Mouse (Mus musculus) limb, embryonic 14.5 days (tissue): ENCODE measurements around the gene Sp140. TPM values are rescaled to one million over a fixed set of nuclear protein-coding genes. Genes with fewer than 3 reads are reported as not detected.
"Not testable (repeated sequence)": the region's sequence is repeated elsewhere in the genome, so short reads cannot be mapped to it uniquely, and the experiment has no call there.

ENCODE experiments used
- ATAC-seq: fragments of 200-750 bp; cut with Nextera tagmentation; 2 replicates; pipeline ENCODE4 v1.8.0; 2017; ENCODE audit warnings: low read depth, moderate number of reproducible peaks, moderate TSS enrichment; ENCODE audit not compliant: low FRiP score
- DNase-seq: peaks from one replicate; pipeline ENCODE4 v3.0.0-alpha.2; 2015; ENCODE audit warnings: low spot score
- H3K27ac ChIP-seq: fragments of 300-500 bp; sonication (generic); replicated peaks from 2 replicates; pipeline ENCODE4 v1.5.1; 2014; ENCODE audit warnings: low read depth, mild to moderate bottlenecking, low read length, moderate library complexity, mixed read lengths
- H3K27me3 ChIP-seq: fragments of 300-500 bp; sonication (generic); 2 replicates; pipeline ENCODE4 v1.6.1; 2014; ENCODE audit warnings: low read length, mixed read lengths; ENCODE audit not compliant: control insufficient read depth, insufficient read depth
- H3K36me3 ChIP-seq: fragments of 300-500 bp; sonication (generic); 2 replicates; pipeline ENCODE4 v1.6.1; 2014; ENCODE audit warnings: mild to moderate bottlenecking, low read length, moderate library complexity, mixed read lengths; ENCODE audit not compliant: control insufficient read depth, insufficient read depth
- H3K4me1 ChIP-seq: fragments of 300-500 bp; sonication (generic); 2 replicates; pipeline ENCODE4 v1.6.1; 2014; ENCODE audit warnings: antibody characterized with exemption, low read length, mixed read lengths; ENCODE audit not compliant: control insufficient read depth, insufficient read depth
- H3K4me2 ChIP-seq: fragments of 300-500 bp; sonication (generic); replicated peaks from 2 replicates; pipeline ENCODE4 v1.6.1; 2014; ENCODE audit warnings: low read depth, mild to moderate bottlenecking, low read length, moderate library complexity; ENCODE audit not compliant: severe bottlenecking
- H3K4me3 ChIP-seq: fragments of 300-500 bp; sonication (generic); replicated peaks from 2 replicates; pipeline ENCODE4 v1.5.1; 2014; ENCODE audit warnings: low read length
- H3K9ac ChIP-seq: fragments of 300-500 bp; sonication (generic); 2 replicates; pipeline ENCODE4 v1.6.1; 2014; ENCODE audit warnings: mild to moderate bottlenecking, low read depth, low read length, moderate library complexity; ENCODE audit not compliant: severe bottlenecking
- H3K9me3 ChIP-seq: fragments of 300-500 bp; sonication (generic); 2 replicates; pipeline ENCODE4 v1.6.1; 2016; ENCODE audit warnings: low read length; ENCODE audit not compliant: control insufficient read depth
- WGBS: fragments of 180-500 bp; shearing (Covaris S2); extraction: QIAGEN DNeasy Blood & Tissue Kit; methylation state at CpG from one replicate; pipeline ENCODE4 v1.1.7; 2014; 5-methylcytosine and 5-hydroxymethylcytosine counted together
- polyA plus RNA-seq, 2 experiments: library from polyadenylated mRNA; depleted of rRNA in 1 of 2; stranded (reverse) in 1 of 2; unstranded in 1 of 2; fragments of >200 nt; fragmentation: Nextera tagmentation in 1 of 2; extraction: Ambion mirVana in 1 of 2; gene quantifications; 2 replicates each; pipeline versions ENCODE4 v1.2.1 to v1.2.3; 2012 to 2014

Sp140 gene
- polyA plus RNA-seq (2012; rRNA removed), result 0.91 and 0.94 TPM in 2 replicates
- 1.4 and 1.6 TPM in 2 replicates for polyA plus RNA-seq (2014; fragmentation: Nextera tagmentation; extraction: Ambion mirVana)

DNA sequence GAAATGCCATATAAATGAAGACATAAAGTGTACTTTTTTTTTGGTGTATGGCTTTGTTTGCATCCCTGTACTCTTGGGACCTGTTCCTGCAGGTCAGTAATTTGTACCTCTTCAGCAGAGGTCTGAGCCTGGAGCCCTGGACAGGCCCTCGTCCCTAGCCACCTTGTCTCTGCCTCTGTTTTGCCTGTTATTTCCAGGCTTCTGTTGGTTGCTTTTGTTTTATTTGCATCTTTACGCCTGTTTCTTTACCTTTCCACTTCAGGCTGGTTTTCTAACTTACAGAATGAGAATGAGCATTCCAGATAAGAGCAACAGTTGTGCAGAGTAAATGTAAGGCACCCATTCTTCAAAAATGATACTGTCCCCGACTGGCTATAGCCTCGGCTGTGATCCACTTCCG lies at the start of gene Sp140:
Sp140 (plus strand) TSS at position 301 of the 400 bp plus-strand sequence.
- not testable (repeated sequence) for ATAC-seq, H3K27me3 ChIP-seq, H3K9ac ChIP-seq, H3K36me3 ChIP-seq, DNase-seq, H3K4me3 ChIP-seq, H3K4me1 ChIP-seq, H3K4me2 ChIP-seq, H3K9me3 ChIP-seq, H3K27ac ChIP-seq
- WGBS, result no CpG with 5 or more reads among the region's 5 CpGs

DNA sequence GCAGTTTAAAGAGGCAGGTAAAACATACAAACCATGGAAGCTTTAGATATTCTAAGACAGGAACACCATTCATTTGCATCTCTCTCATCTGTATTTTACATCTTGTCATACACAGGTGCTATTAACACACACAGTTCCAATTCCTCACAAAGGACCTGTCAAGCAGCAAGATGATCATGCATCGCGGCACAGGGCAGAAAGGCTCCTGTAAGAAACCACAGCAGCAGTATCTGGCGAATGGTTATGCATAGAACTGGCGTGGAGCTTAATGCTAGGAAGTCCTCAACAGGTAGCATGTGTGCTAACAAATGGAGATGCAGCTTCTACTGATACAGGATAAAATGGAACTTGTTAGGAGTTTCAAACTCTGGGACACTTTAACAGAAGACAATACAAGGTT lies 44.9 kb upstream of the Sp140 start:
- not testable (repeated sequence) for H3K4me1 ChIP-seq, H3K27me3 ChIP-seq, DNase-seq, H3K4me3 ChIP-seq, H3K27ac ChIP-seq, ATAC-seq, H3K4me2 ChIP-seq, H3K36me3 ChIP-seq, H3K9me3 ChIP-seq, H3K9ac ChIP-seq
- WGBS, result 79% methylated on average over 4 of the region's 4 CpGs

GRCm38 (mm10) chr1:85573554-85573953 lies 26.6 kb upstream of the Sp140 start:
- H3K9ac ChIP-seq, ATAC-seq, H3K4me3 ChIP-seq, H3K27me3 ChIP-seq, DNase-seq, H3K4me1 ChIP-seq, H3K36me3 ChIP-seq, H3K4me2 ChIP-seq, H3K9me3 ChIP-seq, H3K27ac ChIP-seq: not testable (repeated sequence)
- WGBS, result 72% methylated on average over 4 of the region's 4 CpGs

DNA sequence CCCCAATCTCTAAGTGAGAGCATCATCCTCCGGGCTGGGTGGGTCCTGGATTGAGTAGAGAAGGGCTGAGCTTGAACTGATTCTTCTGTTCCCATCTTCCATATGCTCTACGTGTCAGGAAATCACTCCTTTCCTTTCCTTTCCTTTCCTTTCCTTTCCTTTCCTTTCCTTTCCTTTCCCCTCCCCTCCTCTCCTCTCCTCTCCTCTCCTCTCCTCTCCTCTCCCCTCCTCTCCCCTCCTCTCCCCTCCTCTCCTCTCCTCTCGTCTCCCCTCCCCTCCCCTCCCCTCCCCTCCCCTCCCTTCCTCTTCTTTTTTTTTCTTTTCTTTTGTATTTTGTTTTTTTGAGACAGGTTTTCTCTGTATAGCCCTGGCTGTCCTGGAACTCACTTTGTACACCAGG lies 24.8 kb upstream of the Sp140 start, which contains the start of gene G530012D18Rik:
G530012D18Rik (plus strand) TSS at position 301 of the 400 bp plus-strand sequence.
- 67% methylated on average over 2 of the region's 3 CpGs for WGBS
- H3K4me3 ChIP-seq, H3K4me2 ChIP-seq, H3K27ac ChIP-seq, ATAC-seq, H3K9me3 ChIP-seq, H3K4me1 ChIP-seq, H3K36me3 ChIP-seq, DNase-seq, H3K27me3 ChIP-seq, H3K9ac ChIP-seq: not testable (repeated sequence)

GRCm38 (mm10) chr1:85578372-85579010 lies 21.7 kb upstream of the Sp140 start:
- DNase-seq, H3K4me1 ChIP-seq, H3K9me3 ChIP-seq, H3K4me2 ChIP-seq, H3K9ac ChIP-seq, H3K27me3 ChIP-seq, ATAC-seq, H3K4me3 ChIP-seq, H3K27ac ChIP-seq, H3K36me3 ChIP-seq: not testable (repeated sequence)
- 66% methylated on average over 2 of the region's 3 CpGs for WGBS

DNA sequence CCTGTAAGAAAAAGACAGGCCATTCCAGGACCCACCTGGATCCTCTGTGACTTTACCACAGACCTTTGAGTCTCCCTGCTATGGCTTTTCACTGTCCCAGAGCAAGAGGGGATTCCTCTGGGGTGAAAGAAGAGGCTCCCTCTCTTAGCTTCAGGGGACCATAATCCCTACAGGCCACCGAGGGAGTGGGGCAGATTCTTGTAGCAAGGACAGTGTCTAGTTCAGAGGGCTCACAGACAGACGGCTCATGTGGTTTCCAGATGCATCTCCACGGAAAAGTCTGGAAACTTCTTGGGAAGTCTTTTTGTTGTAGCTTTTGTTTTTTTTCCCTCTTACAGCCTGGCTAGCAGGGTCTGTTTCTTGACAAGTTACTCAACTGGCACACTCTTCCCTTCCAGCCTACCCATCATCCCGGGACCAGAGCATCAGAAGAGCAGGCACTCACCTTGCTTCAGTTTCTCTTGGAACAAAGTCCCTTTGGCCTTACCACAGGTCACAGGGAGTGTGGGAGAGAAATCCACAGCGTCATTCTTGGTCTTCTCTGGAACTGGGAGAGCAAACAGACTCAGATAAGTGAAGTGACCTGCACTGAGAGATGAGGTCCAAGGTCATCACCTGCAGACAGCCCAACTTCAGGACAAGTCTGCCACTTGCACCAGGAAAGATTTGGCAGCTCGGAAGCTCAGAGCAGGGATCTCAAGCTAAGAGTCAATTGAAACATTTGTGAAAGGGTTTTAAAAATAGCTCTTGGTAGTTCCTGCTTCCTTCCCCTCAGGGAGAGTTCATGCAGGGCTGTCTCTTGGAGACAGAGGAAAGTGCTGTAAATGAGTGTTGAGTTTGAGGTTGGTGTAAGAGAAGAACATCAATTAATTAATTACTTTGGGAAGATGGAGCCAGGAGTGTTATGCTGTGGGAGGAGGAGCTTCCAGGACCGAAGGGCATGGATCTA lies 20.7 kb upstream of the Sp140 start:
- not testable (repeated sequence) for H3K4me2 ChIP-seq
- 73% methylated on average over 6 of the region's 7 CpGs for WGBS

GRCm38 (mm10) chr1:85580148-85580534 lies 20.0 kb upstream of the Sp140 start:
- not testable (repeated sequence) for ATAC-seq, H3K9me3 ChIP-seq, H3K27me3 ChIP-seq, H3K27ac ChIP-seq, H3K36me3 ChIP-seq, DNase-seq, H3K4me1 ChIP-seq, H3K9ac ChIP-seq, H3K4me2 ChIP-seq, H3K4me3 ChIP-seq
- 81% methylated on average over 2 of the region's 4 CpGs for WGBS

More for the DNA sequence above, 20.7 kb upstream of the Sp140 start:
- H3K4me1 ChIP-seq, DNase-seq, H3K9ac ChIP-seq, H3K27ac ChIP-seq, H3K9me3 ChIP-seq, H3K27me3 ChIP-seq, ATAC-seq, H3K4me3 ChIP-seq, H3K36me3 ChIP-seq: not testable (repeated sequence)

GRCm38 (mm10) chr1:85580578-85580977 lies 19.6 kb upstream of the Sp140 start:
- H3K9ac ChIP-seq, H3K4me1 ChIP-seq, DNase-seq, H3K27me3 ChIP-seq, H3K36me3 ChIP-seq, H3K9me3 ChIP-seq, H3K4me2 ChIP-seq, ATAC-seq, H3K27ac ChIP-seq, H3K4me3 ChIP-seq: not testable (repeated sequence)
- 59% methylated on average over 3 of the region's 3 CpGs for WGBS
